Mouse (Mus musculus): ENCODE data around the gene Ppp2r1b. TPM values are rescaled to one million over a fixed set of nuclear protein-coding genes. Genes with fewer than 3 reads are reported as not detected.
A peak's percentile ranks its signal among the peaks of the same experiment; 100 is the strongest.

The Ppp2r1b gene
- total and polyA plus RNA-seq, 3 experiments, result 39.6 to 66.6 (median 42.1) TPM

- H3K79me2 ChIP-seq (replicated peaks; ENCODE audit: control insufficient read depth, extremely low read depth, insufficient read depth, poor library complexity, severe bottlenecking), result no peaks in the 10 kb centered on the region
- dilution Hi-C loops (cut with MboI; ENCODE audit: extremely low pct_ligation_motif_present, extremely low pct_unique_long_range_greater_than_20kb, low sequenced_read_pairs), result no loop called here
- no peak overlapping the region for H3K4me2 ChIP-seq (ENCODE audit: insufficient read depth, low read depth, poor library complexity, severe bottlenecking)
- in situ Hi-C loops (cut with MboI; ENCODE audit: low pct_ligation_motif_present, low pct_unique_long_range_greater_than_20kb, low sequenced_read_pairs), result loop anchor here (25.0 kb wide), 1 partner anchor 302 kb away; no protein-coding TSS in a partner anchor
- no peak overlapping the region for H3K27ac ChIP-seq (ENCODE audit: insufficient read depth, low read depth)
- DNase-seq (ENCODE audit: extremely low read depth), result no peak
- H3K4me1 ChIP-seq (ENCODE audit: control insufficient read depth in 1 of 2, insufficient read depth in 2 of 2), result peaks cover 22 to 36% of the 10 kb centered on the region in 2 experiments
- peaks cover 2 to 58% of the 10 kb centered on the region in 2 experiments for H3K36me3 ChIP-seq (replicated peaks in 1 of 2; ENCODE audit: control insufficient read depth in 1 of 2, insufficient read depth in 1 of 2, low read length in 1 of 2)
- no peak overlapping the region for H3K4me3 ChIP-seq (replicated peaks in 1 of 3; ENCODE audit: low read depth in 2 of 3, low read length in 2 of 3, poor library complexity in 1 of 3)
- TF ChIP-seq ELF1 (IDR thresholded peaks at IDR 0.05; ENCODE audit: low read depth, low read length) (no peak), JUN (IDR thresholded peaks at IDR 0.05; ENCODE audit: insufficient read depth, low read depth, low read length) (no peak), SMC3 (IDR thresholded peaks at IDR 0.05; ENCODE audit: low read depth, low read length) (no peak), CTCF (conservative IDR thresholded peaks at IDR 0.05 in 1 of 2, IDR thresholded peaks at IDR 0.05 in 1 of 2; ENCODE audit: low read depth in 2 of 2, low read length in 2 of 2) (no peak), POLR2AphosphoS2 (IDR thresholded peaks at IDR 0.05; ENCODE audit: low read depth, low read length) (no peak), TCF12 (IDR thresholded peaks at IDR 0.05; ENCODE audit: low read depth, low read length) (no peak), TBP (conservative IDR thresholded peaks at IDR 0.05; ENCODE audit: low read depth, low read length) (no peak), PAX5 (IDR thresholded peaks at IDR 0.05; ENCODE audit: low read length) (no peak), BHLHE40 (IDR thresholded peaks at IDR 0.05; ENCODE audit: low read depth, low read length) (no peak), POLR2A (IDR thresholded peaks at IDR 0.05; ENCODE audit: low read depth, low read length) (no peak), NELFE (IDR thresholded peaks at IDR 0.05; ENCODE audit: low read depth, low read length) (no peak), ETS1 (conservative IDR thresholded peaks at IDR 0.05; ENCODE audit: low read depth, low read length) (no peak), HCFC1 (IDR thresholded peaks at IDR 0.05; ENCODE audit: low read depth, low read length) (no peak), MAFK (IDR thresholded peaks at IDR 0.05; ENCODE audit: insufficient replicate concordance, low read length) (no peak), CHD1 (IDR thresholded peaks at IDR 0.05; ENCODE audit: low read depth, low read length) (no peak), RAD21 (IDR thresholded peaks at IDR 0.05; ENCODE audit: low read depth, low read length) (no peak), IRF4 (IDR thresholded peaks at IDR 0.05; ENCODE audit: low read depth, low read length) (no peak)
- no peaks in the 10 kb centered on the region for H3K27me3 ChIP-seq (replicated peaks)
- H3K9me3 ChIP-seq (replicated peaks; ENCODE audit: low read length), result no peaks in the 10 kb centered on the region
- no peak overlapping the region for H3K9ac ChIP-seq (ENCODE audit: insufficient read depth, low read depth)
Observed at GRCm38 (mm10) chr9:50835068-50835705, 9.9 kb upstream of the Ppp2r1b start.

- Histone ChIP-seq H3K4me3 (replicated peaks in 1 of 3; ENCODE audit: low read depth in 2 of 3, low read length in 2 of 3, poor library complexity in 1 of 3) (no peak overlapping the region), H3K9ac (ENCODE audit: insufficient read depth, low read depth) (no peak overlapping the region), H3K4me1 (ENCODE audit: control insufficient read depth in 1 of 2, insufficient read depth in 2 of 2) (peaks cover 22 to 40% of the 10 kb centered on the region in 2 experiments), H3K79me2 (replicated peaks; ENCODE audit: control insufficient read depth, extremely low read depth, insufficient read depth, poor library complexity, severe bottlenecking) (no peaks in the 10 kb centered on the region), H3K27me3 (replicated peaks) (no peaks in the 10 kb centered on the region), H3K36me3 (replicated peaks in 1 of 2; ENCODE audit: control insufficient read depth in 1 of 2, insufficient read depth in 1 of 2, low read length in 1 of 2) (peaks cover 2 to 59% of the 10 kb centered on the region in 2 experiments), H3K9me3 (replicated peaks; ENCODE audit: low read length) (no peaks in the 10 kb centered on the region), H3K27ac (ENCODE audit: insufficient read depth, low read depth) (peak overlapping the region; percentile 51), H3K4me2 (ENCODE audit: insufficient read depth, low read depth, poor library complexity, severe bottlenecking) (peak overlapping the region; percentile 79)
- dilution Hi-C loops (cut with MboI; ENCODE audit: extremely low pct_ligation_motif_present, extremely low pct_unique_long_range_greater_than_20kb, low sequenced_read_pairs), result no loop called here
- peak; percentile 78 for DNase-seq (ENCODE audit: extremely low read depth)
- in situ Hi-C loops (cut with MboI; ENCODE audit: low pct_ligation_motif_present, low pct_unique_long_range_greater_than_20kb, low sequenced_read_pairs), result loop anchor here (25.0 kb wide), 1 partner anchor 301 kb away; no protein-coding TSS in a partner anchor
- TF ChIP-seq TBP (conservative IDR thresholded peaks at IDR 0.05; ENCODE audit: low read depth, low read length) (0 out of 2 replicates have a peak, but pooled peaks have one; percentile 26), GABPA (IDR thresholded peaks at IDR 0.05; ENCODE audit: insufficient replicate concordance, low read depth, low read length) (no peak), IRF4 (IDR thresholded peaks at IDR 0.05; ENCODE audit: low read depth, low read length) (peak; percentile 92), ELF1 (IDR thresholded peaks at IDR 0.05; ENCODE audit: low read depth, low read length) (peak; percentile 66), JUN (IDR thresholded peaks at IDR 0.05; ENCODE audit: insufficient read depth, low read depth, low read length) (peak; percentile 95), UBTF (IDR thresholded peaks at IDR 0.05; ENCODE audit: low read depth, low read length) (no peak), CTCF (conservative IDR thresholded peaks at IDR 0.05 in 1 of 2, IDR thresholded peaks at IDR 0.05 in 1 of 2; ENCODE audit: low read depth in 2 of 2, low read length in 2 of 2) (no peak), BHLHE40 (IDR thresholded peaks at IDR 0.05; ENCODE audit: low read depth, low read length) (peak; percentile 59), NRF1 (IDR thresholded peaks at IDR 0.05; ENCODE audit: low read depth, low read length) (no peak), MYC (IDR thresholded peaks at IDR 0.05; ENCODE audit: low read depth, low read length) (no peak), MAFK (IDR thresholded peaks at IDR 0.05; ENCODE audit: insufficient replicate concordance, low read length) (peak; percentile 71), ETS1 (conservative IDR thresholded peaks at IDR 0.05; ENCODE audit: low read depth, low read length) (peak; percentile 90), ZC3H11A (IDR thresholded peaks at IDR 0.05; ENCODE audit: low read depth, low read length) (no peak), TCF12 (IDR thresholded peaks at IDR 0.05; ENCODE audit: low read depth, low read length) (peak; percentile 76), ZKSCAN1 (IDR thresholded peaks at IDR 0.05; ENCODE audit: borderline replicate concordance, low read depth, low read length) (no peak), E2F4 (IDR thresholded peaks at IDR 0.05; ENCODE audit: insufficient replicate concordance, low read depth, low read length) (no peak), POLR2A (IDR thresholded peaks at IDR 0.05; ENCODE audit: low read depth, low read length) (no peak), KAT2A (IDR thresholded peaks at IDR 0.05; ENCODE audit: insufficient replicate concordance, low read length) (no peak), ZMIZ1 (IDR thresholded peaks at IDR 0.05; ENCODE audit: low read depth, low read length) (no peak), EP300 (IDR thresholded peaks at IDR 0.05; ENCODE audit: low read length) (peak; percentile 96), HCFC1 (IDR thresholded peaks at IDR 0.05; ENCODE audit: low read depth, low read length) (no peak), ZNF384 (IDR thresholded peaks at IDR 0.05; ENCODE audit: low read depth, low read length) (no peak), MAX (IDR thresholded peaks at IDR 0.05; ENCODE audit: low read length) (no peak), JUND (conservative IDR thresholded peaks at IDR 0.05; ENCODE audit: low read depth, low read length) (peak; percentile 97)
Observed at GRCm38 (mm10) chr9:50836097-50836496, 9.0 kb upstream of the Ppp2r1b start.
